Mouse (Mus musculus) heart, embryonic 14.5 days (tissue): ENCODE results near the gene Nol4l. TPM values are rescaled to one million over a fixed set of nuclear protein-coding genes. Genes with fewer than 3 reads are reported as not detected.

Experiments
- ATAC-seq: fragments of 200-750 bp; cut with Nextera tagmentation; 2 replicates; pipeline ENCODE4 v1.8.0; 2017; ENCODE audit warnings: low read depth, moderate TSS enrichment; ENCODE audit not compliant: insufficient number of reproducible peaks, insufficient read depth, low FRiP score
- H3K27ac ChIP-seq, 2 experiments: fragments of 200-500 bp in 1 of 2; fragments of 300-500 bp in 1 of 2; sonication (generic) in 1 of 2; replicated peaks in 1 of 2; 2 replicates each; pipeline ENCODE4 v1.5.1; 2012 to 2014; ENCODE audit warnings: low read depth in 2 of 2, low read length in 2 of 2, control low read depth in 1 of 2, mild to moderate bottlenecking in 1 of 2, mixed read lengths in 1 of 2; ENCODE audit not compliant: control insufficient read depth in 1 of 2, insufficient read depth in 1 of 2
- H3K27me3 ChIP-seq: fragments of 300-500 bp; sonication (generic); 2 replicates; pipeline ENCODE4 v1.6.1; 2014; ENCODE audit warnings: mild to moderate bottlenecking, low read length, control low read depth; ENCODE audit not compliant: control insufficient read depth, insufficient read depth
- H3K36me3 ChIP-seq: fragments of 300-500 bp; sonication (generic); 2 replicates; pipeline ENCODE4 v1.6.1; 2014; ENCODE audit warnings: mild to moderate bottlenecking, control low read depth, low read length, mixed read lengths; ENCODE audit not compliant: control insufficient read depth, insufficient read depth
- H3K4me1 ChIP-seq, 2 experiments: fragments of 200-500 bp in 1 of 2; fragments of 300-500 bp in 1 of 2; sonication (generic) in 1 of 2; 2 replicates each; pipeline ENCODE4 v1.6.1; 2012 to 2014; ENCODE audit warnings: low read length in 2 of 2, control low read depth in 1 of 2, mixed read lengths in 1 of 2; ENCODE audit not compliant: control insufficient read depth in 2 of 2, insufficient read depth in 2 of 2
- H3K4me2 ChIP-seq: fragments of 300-500 bp; sonication (generic); 2 replicates; pipeline ENCODE4 v1.6.1; 2014; ENCODE audit warnings: mild to moderate bottlenecking, low read length
- H3K4me3 ChIP-seq, 2 experiments: fragments of 200-500 bp in 1 of 2; fragments of 300-500 bp in 1 of 2; sonication (generic) in 1 of 2; 2 replicates each; pipeline ENCODE4 v1.5.1; 2012 to 2014; ENCODE audit warnings: low read length in 2 of 2, mild to moderate bottlenecking in 2 of 2, control low read depth in 1 of 2, low read depth in 1 of 2, moderate library complexity in 1 of 2; ENCODE audit not compliant: control insufficient read depth in 1 of 2, insufficient read depth in 1 of 2
- H3K9ac ChIP-seq: fragments of 300-500 bp; sonication (generic); 2 replicates; pipeline ENCODE4 v1.6.1; 2014; ENCODE audit warnings: mild to moderate bottlenecking, low read length
- H3K9me3 ChIP-seq: fragments of 300-500 bp; sonication (generic); 2 replicates; pipeline ENCODE4 v1.6.1; 2016; ENCODE audit warnings: low read length, control low read depth; ENCODE audit not compliant: control insufficient read depth
- WGBS: fragments of 180-500 bp; shearing (Covaris S2); extraction: QIAGEN DNeasy Blood & Tissue Kit; methylation state at CpG from one replicate; pipeline ENCODE4 v1.1.7; 2014; 5-methylcytosine and 5-hydroxymethylcytosine counted together
- polyA plus RNA-seq: library from polyadenylated mRNA; unstranded; fragments of >200 nt; fragmentation: Nextera tagmentation; extraction: Ambion mirVana; gene quantifications from 2 replicates; pipeline ENCODE4 v1.2.1, GENCODE M21; 2014

The Nol4l gene
- polyA plus RNA-seq, 1 experiment from 2014 or later = 12.6 TPM

GRCm38 (mm10) chr2:153527580-153528531 lies 1.9 kb downstream of the Nol4l start:
- Histone ChIP-seq H3K4me3 (peak overlapping the region; percentile 75), H3K27me3 (no peaks in the 10 kb centered on the region; the same call in 1 of the 2 replicates), H3K9me3 (no peaks in the 10 kb centered on the region), H3K4me2 (peak overlapping the region; percentile 96), H3K36me3 (no peaks in the 10 kb centered on the region), H3K27ac (peak overlapping the region; percentile 28 to 87; a peak in 2 of 4 replicates), H3K9ac (peak overlapping the region; percentile 89), H3K4me1 (peaks cover 28 to 43% of the 10 kb centered on the region in 2 experiments)
- WGBS = 3% methylated on average over 77 of the region's 85 CpGs
- ATAC-seq = peak; percentile 32; the same call in 1 of the 2 replicates

DNA sequence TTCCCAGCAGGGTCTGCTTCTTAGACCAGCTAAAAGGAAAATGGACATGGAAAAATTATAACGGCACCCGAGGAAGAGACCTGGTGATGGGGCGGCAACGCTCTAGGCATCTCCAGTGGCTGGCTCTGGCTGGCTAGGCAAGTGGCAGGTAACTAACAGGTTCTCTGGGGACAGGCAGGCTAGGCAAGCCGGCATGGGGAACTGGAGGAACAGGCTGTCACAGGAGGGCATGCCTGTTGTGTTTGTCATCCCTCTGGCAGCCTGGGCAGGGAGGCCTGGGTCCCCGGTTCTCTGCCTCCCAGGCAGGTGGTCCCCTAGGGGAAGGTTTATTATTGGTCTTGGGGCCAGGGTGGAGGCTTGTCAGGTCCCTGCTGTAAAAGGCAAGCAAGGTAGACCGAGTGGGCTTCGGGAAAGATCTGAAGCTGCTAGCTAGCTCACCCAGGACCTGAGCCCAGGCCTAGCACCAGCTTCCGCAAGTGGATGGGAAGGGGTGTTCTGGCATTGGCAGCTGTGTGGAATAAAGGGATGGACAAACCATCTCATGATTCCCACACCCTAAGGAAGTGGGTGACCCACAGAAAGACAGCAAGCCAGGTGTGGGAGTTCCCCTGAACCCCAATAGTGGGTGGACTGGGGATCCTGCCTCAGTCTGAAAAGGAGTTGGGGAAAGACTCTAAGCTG lies 2.8 kb downstream of the Nol4l start:
- WGBS = 63% methylated on average over 9 of the region's 9 CpGs
- Histone ChIP-seq H3K36me3 (no peaks in the 10 kb centered on the region), H3K27me3 (no peaks in the 10 kb centered on the region; the same call in 1 of the 2 replicates), H3K9me3 (no peaks in the 10 kb centered on the region), H3K4me1 (peaks cover 35 to 51% of the 10 kb centered on the region in 2 experiments), H3K9ac (no peak overlapping the region; the same call in 1 of the 2 replicates), H3K27ac (peak overlapping the region; percentile 12 to 87; a peak in 3 of 4 replicates), H3K4me3 (no peak overlapping the region), H3K4me2 (peak overlapping the region; percentile 96)
- no peak for ATAC-seq

DNA sequence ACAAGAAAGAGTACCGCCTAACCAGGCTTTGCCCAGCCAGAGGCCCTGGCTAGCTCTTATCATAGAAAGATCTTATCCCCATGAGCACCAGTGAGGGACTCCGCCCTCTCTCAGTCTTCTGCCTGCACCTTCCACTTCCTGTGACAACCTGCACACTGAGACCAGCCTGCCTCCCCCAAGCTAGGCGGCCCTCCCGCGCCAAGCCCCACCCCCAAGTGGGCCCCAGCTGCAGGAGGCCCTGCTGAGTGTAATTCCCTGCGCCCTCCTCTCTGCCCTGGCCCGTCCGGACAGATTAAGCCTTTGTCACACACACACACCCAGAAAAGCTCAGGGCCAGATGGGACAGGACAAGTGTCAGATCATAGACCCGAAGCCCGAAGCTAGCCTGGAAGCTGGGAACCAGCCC lies 3.9 kb downstream of the Nol4l start:
- ATAC-seq = peak; percentile 14; the same call in 1 of the 2 replicates
- Histone ChIP-seq H3K4me3 (no peak overlapping the region), H3K36me3 (no peaks in the 10 kb centered on the region), H3K9ac (peak overlapping the region; percentile 38), H3K27me3 (no peaks in the 10 kb centered on the region), H3K4me2 (peak overlapping the region; percentile 38), H3K4me1 (peaks cover 39 to 60% of the 10 kb centered on the region in 2 experiments), H3K27ac (peak overlapping the region; percentile 59 to 87), H3K9me3 (no peaks in the 10 kb centered on the region)
- WGBS = 11% methylated on average over 10 of the region's 10 CpGs

- Histone ChIP-seq H3K27me3 (no peaks in the 10 kb centered on the region), H3K9ac (no peak overlapping the region), H3K4me2 (no peak overlapping the region), H3K27ac (no peak overlapping the region), H3K36me3 (no peaks in the 10 kb centered on the region), H3K4me3 (no peak overlapping the region), H3K9me3 (no peaks in the 10 kb centered on the region), H3K4me1 (peaks cover 39 to 61% of the 10 kb centered on the region in 2 experiments)
- 72% methylated on average over 2 of the region's 2 CpGs for WGBS
- ATAC-seq = no peak
Measured at GRCm38 (mm10) chr2:153524727-153525126, 5.0 kb downstream of the Nol4l start.

DNA sequence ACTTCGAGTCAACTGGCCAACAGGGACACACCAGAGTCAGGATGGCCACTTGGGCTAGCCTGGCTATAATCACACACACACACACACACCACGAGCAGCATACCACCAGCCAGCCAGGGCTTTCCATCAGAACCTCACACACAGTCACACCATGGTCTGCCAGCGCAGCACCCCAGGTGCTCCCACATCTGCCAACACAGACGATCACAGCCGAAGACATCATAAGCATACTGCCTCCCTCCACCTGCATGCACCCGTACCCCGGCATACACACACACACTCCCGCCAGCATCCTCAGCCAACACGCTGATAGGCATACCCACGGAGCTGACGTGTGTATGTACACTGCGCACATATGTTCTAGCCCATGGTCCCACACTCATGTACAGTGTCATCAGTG lies 6.1 kb downstream of the Nol4l start:
- Histone ChIP-seq H3K36me3 (no peaks in the 10 kb centered on the region), H3K4me1 (peaks cover 39 to 63% of the 10 kb centered on the region in 2 experiments), H3K9ac (peak overlapping the region; percentile 8; the same call in 1 of the 2 replicates), H3K4me3 (no peak overlapping the region), H3K9me3 (no peaks in the 10 kb centered on the region), H3K27me3 (no peaks in the 10 kb centered on the region), H3K4me2 (no peak overlapping the region), H3K27ac (peak overlapping the region; percentile 34 to 68; a peak in 3 of 4 replicates)
- 84% methylated on average over 12 of the region's 12 CpGs for WGBS
- no peak for ATAC-seq

DNA sequence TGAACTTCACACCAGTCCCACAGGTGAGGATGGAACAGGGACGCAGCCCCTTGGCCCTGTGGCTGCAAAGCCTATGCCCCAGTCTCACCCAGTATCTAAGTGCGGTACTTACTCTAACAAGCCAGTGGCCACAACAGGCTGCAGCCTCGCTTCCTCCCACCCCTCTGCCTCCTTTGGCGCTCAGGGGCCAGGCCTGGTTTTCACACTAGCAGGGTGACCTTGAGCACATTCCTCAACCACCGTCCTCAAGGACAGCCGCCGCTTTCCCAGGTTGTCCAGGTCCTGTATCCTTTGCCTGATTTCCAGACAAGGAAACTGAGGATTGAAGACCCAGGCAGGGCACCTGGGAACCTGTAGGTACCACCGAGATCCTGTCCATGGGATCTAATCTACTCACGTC lies 6.6 kb downstream of the Nol4l start:
- no peak for ATAC-seq
- Histone ChIP-seq H3K4me2 (no peak overlapping the region), H3K4me1 (peaks cover 39 to 62% of the 10 kb centered on the region in 2 experiments), H3K27ac (peak overlapping the region; percentile 34 to 68), H3K36me3 (no peaks in the 10 kb centered on the region), H3K9me3 (no peaks in the 10 kb centered on the region), H3K27me3 (no peaks in the 10 kb centered on the region), H3K4me3 (no peak overlapping the region), H3K9ac (peak overlapping the region; percentile 1; the same call in 1 of the 2 replicates)
- 35% methylated on average over 9 of the region's 9 CpGs for WGBS

DNA sequence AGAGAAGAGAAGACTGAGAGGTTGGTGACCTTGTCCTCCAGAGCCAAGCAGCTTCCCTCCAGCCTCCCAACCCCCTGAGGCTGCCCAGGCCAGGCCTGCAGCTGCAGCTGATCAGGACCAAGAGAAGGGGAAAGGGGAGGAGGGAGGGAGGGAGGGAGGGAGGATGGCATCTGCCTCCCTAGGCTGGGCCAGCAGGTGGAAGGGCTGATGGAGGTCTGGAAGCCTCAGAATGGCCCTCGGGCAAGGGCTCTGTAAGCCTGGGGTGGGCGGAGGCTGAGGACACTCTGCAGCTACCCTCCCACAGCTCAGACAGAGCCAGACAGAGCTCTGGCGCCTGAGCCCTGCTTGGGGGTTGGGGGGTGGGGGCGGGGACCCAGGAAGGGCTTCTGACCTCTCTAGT lies 7.5 kb downstream of the Nol4l start:
- H3K27ac ChIP-seq = peak overlapping the region in 1 of 2 experiments; percentile 68; a peak in 3 of 4 replicates
- no peaks in the 10 kb centered on the region for H3K27me3 ChIP-seq
- H3K36me3 ChIP-seq = no peaks in the 10 kb centered on the region
- H3K9me3 ChIP-seq = no peaks in the 10 kb centered on the region
- H3K4me2 ChIP-seq = no peak overlapping the region
- peaks cover 38 to 58% of the 10 kb centered on the region in 2 experiments for H3K4me1 ChIP-seq
- peak overlapping the region; percentile 50; the same call in 1 of the 2 replicates for H3K9ac ChIP-seq
- no peak for ATAC-seq
- 28% methylated on average over 4 of the region's 4 CpGs for WGBS
- no peak overlapping the region for H3K4me3 ChIP-seq
